ENCODE assay signal across 17 mouse cellular contexts in the genomic region with DNA sequence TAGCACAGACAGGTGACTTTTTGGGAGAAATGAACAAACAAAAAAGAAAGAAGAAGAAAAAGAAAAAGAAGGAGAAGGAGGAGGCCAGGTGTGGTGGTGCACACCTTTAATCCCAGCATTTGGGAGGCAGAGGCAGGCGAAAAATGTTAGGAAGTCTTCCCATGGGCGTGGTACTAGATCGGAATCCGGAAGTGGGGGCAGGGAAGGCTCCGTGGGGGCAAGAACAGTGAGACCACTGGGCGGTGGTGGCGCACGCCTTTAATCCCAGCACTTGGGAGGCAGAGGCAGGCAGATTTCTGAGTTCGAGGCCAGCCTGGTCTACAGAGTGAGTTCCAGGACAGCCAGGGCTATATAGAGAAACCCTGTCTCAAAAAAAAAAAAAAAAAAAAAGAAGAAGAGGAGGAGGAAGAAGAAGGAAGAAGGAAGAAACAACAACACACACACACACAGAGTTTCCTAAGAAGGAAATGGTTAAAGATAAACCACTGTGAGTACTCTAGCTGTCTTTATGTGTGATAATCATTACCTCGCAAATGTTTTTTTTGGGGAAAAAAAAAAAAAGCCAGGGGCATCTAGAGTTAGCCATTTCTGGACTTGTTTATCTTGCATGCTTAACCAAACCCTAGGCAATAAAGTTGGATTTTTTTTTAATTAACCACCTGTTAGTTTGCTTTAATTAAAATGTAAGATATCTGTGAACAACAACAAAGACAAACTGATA.
"Had no signal": no experiment of that assay in that cellular context is flagged by ENCODE, and none has a peak within 500 bp of the region (broad histone marks: within the 10 kb centered on the region; RNA-seq: fewer than 3 reads in every experiment).

No protein-coding gene starts in this region.

- H3K27ac ChIP-seq: kidney, postnatal 0 days; layer of hippocampus, adult 2 months; liver, embryonic 13.5 days; neural tube, embryonic 12.5 days; neural tube, embryonic 15.5 days had no signal

- H3K36me3 ChIP-seq: liver, embryonic 13.5 days; neural tube, embryonic 12.5 days; neural tube, embryonic 15.5 days had no signal

- H3K4me3 ChIP-seq: layer of hippocampus, adult 2 months; liver, embryonic 13.5 days; neural tube, embryonic 12.5 days; neural tube, embryonic 15.5 days had no signal

- H3K4me2 ChIP-seq: liver, embryonic 13.5 days; midbrain, embryonic 11.5 days; neural tube, embryonic 12.5 days; neural tube, embryonic 15.5 days had no signal

- H3K9me3 ChIP-seq: liver, embryonic 13.5 days; neural tube, embryonic 12.5 days; neural tube, embryonic 15.5 days had no signal

- H3K9ac ChIP-seq: liver, embryonic 13.5 days; neural tube, embryonic 12.5 days; neural tube, embryonic 15.5 days had no signal

- H3K27me3 ChIP-seq: liver, embryonic 13.5 days; neural tube, embryonic 12.5 days; neural tube, embryonic 15.5 days had no signal

- DNase-seq: kidney, postnatal 25 days; layer of hippocampus, adult 9-11 months; liver, embryonic 13.5 days; lung, adult 2 months; lung, postnatal 14 days; lung, postnatal 4 days; midbrain, embryonic 14.5 days; right cerebral cortex, adult 18-20 months; right cerebral cortex, postnatal 25 days; spleen, adult 18-20 months; thymus, adult 18-20 months; thymus, postnatal 36 days had no signal

- H3K4me1 ChIP-seq: neural tube, embryonic 12.5 days; neural tube, embryonic 15.5 days had no signal
